Mouse (Mus musculus) CH12.LX (cell line): Measurements from ENCODE around the gene Milr1. TPM values are rescaled to one million over a fixed set of nuclear protein-coding genes. Genes with fewer than 3 reads are reported as not detected.
A peak's percentile ranks its signal among the peaks of the same experiment; 100 is the strongest.

Experiments
- DNase-seq: peaks from one replicate; pipeline ENCODE4 v3.0.0-alpha.2; 2013; ENCODE audit errors: extremely low read depth
- H3K27ac ChIP-seq: 2 replicates; pipeline ENCODE4 v1.5.1; 2012; ENCODE audit warnings: low read depth, mild to moderate bottlenecking, control low read depth, moderate library complexity; ENCODE audit not compliant: insufficient read depth
- H3K27me3 ChIP-seq: replicated peaks from 2 replicates; pipeline ENCODE3; 2012; ENCODE audit warnings: inconsistent platforms
- H3K36me3 ChIP-seq, 2 experiments: replicated peaks in 1 of 2; 2 replicates each; pipeline versions ENCODE3 to v1.6.1; 2012; ENCODE audit warnings: inconsistent platforms in 1 of 2, low read length in 1 of 2, mild to moderate bottlenecking in 1 of 2, mixed read lengths in 1 of 2, moderate library complexity in 1 of 2; ENCODE audit not compliant: control insufficient read depth in 1 of 2, insufficient read depth in 1 of 2
- H3K4me1 ChIP-seq, 2 experiments: 2 replicates each; pipeline ENCODE4 v1.6.1; 2012; ENCODE audit warnings: inconsistent platforms in 1 of 2, moderate library complexity in 1 of 2; ENCODE audit not compliant: insufficient read depth in 2 of 2, control insufficient read depth in 1 of 2
- H3K4me2 ChIP-seq: 2 replicates; pipeline ENCODE4 v1.6.1; 2012; ENCODE audit warnings: low read depth, mild to moderate bottlenecking, control low read depth; ENCODE audit not compliant: poor library complexity, insufficient read depth, severe bottlenecking
- H3K4me3 ChIP-seq, 3 experiments: fragments of 150-350 bp in 1 of 3; sonication (generic) in 1 of 3; replicated peaks in 1 of 3; 2 replicates each; pipeline versions ENCODE3 to v1.5.1; 2011 to 2012; ENCODE audit warnings: low read depth in 2 of 3, low read length in 2 of 3, mild to moderate bottlenecking in 2 of 3, moderate library complexity in 2 of 3, control low read depth in 1 of 3, improper control_type of control experiment in 1 of 3, inconsistent platforms in 1 of 3, mixed read lengths in 1 of 3; ENCODE audit not compliant: poor library complexity in 1 of 3
- H3K79me2 ChIP-seq: replicated peaks from 2 replicates; pipeline ENCODE4 v1.6.1; 2012; ENCODE audit warnings: mild to moderate bottlenecking, moderate library complexity; ENCODE audit not compliant: control insufficient read depth, poor library complexity, insufficient read depth, severe bottlenecking; ENCODE audit errors: extremely low read depth
- H3K9ac ChIP-seq: 2 replicates; pipeline ENCODE4 v1.6.1; 2012; ENCODE audit warnings: low read depth, mild to moderate bottlenecking, control low read depth, moderate library complexity; ENCODE audit not compliant: insufficient read depth
- H3K9me3 ChIP-seq: replicated peaks from 2 replicates; pipeline ENCODE3; 2012; ENCODE audit warnings: low read length, inconsistent platforms, mixed read lengths
- BHLHE40 ChIP-seq: IDR thresholded peaks from 2 replicates; pipeline ENCODE4 v1.6.1; 2011; ENCODE audit warnings: mild to moderate bottlenecking, low read depth, low read length, improper control_type of control experiment
- CHD1 ChIP-seq: IDR thresholded peaks from 2 replicates; pipeline ENCODE4 v1.6.1; 2012; ENCODE audit warnings: low read depth, low read length, improper control_type of control experiment, inconsistent platforms
- CHD2 ChIP-seq: IDR thresholded peaks from 2 replicates; pipeline ENCODE4 v1.6.1; 2011; ENCODE audit warnings: low read length, improper control_type of control experiment
- CTCF ChIP-seq, 2 experiments: IDR thresholded peaks in 1 of 2; conservative IDR thresholded peaks in 1 of 2; 2 replicates each; pipeline ENCODE4 v1.5.1; 2011 to 2012; ENCODE audit warnings: low read depth in 2 of 2, low read length in 2 of 2, improper control_type of control experiment in 1 of 2, inconsistent platforms in 1 of 2, mild to moderate bottlenecking in 1 of 2, moderate library complexity in 1 of 2
- E2F4 ChIP-seq: IDR thresholded peaks from 2 replicates; pipeline ENCODE4 v1.6.1; 2011; ENCODE audit warnings: low read depth, low read length, improper control_type of control experiment; ENCODE audit not compliant: insufficient replicate concordance
- ELF1 ChIP-seq: IDR thresholded peaks from 2 replicates; pipeline ENCODE4 v1.6.1; 2014; ENCODE audit warnings: low read depth, mild to moderate bottlenecking, inconsistent platforms, low read length, improper control_type of control experiment
- EP300 ChIP-seq: IDR thresholded peaks from 2 replicates; pipeline ENCODE4 v1.6.1; 2011; ENCODE audit warnings: low read length, improper control_type of control experiment
- ETS1 ChIP-seq: conservative IDR thresholded peaks from 2 replicates; pipeline ENCODE4 v1.6.1; 2012; ENCODE audit warnings: low read depth, mild to moderate bottlenecking, inconsistent platforms, low read length, improper control_type of control experiment, moderate library complexity
- GABPA ChIP-seq: IDR thresholded peaks from 2 replicates; pipeline ENCODE4 v1.6.1; 2012; ENCODE audit warnings: low read depth, low read length, improper control_type of control experiment, inconsistent platforms; ENCODE audit not compliant: insufficient replicate concordance
- IRF4 ChIP-seq: IDR thresholded peaks from 2 replicates; pipeline ENCODE4 v1.6.1; 2014; ENCODE audit warnings: low read depth, mild to moderate bottlenecking, inconsistent platforms, low read length, improper control_type of control experiment
- JUN ChIP-seq: IDR thresholded peaks from 2 replicates; pipeline ENCODE4 v1.6.1; 2011; ENCODE audit warnings: low read depth, mild to moderate bottlenecking, low read length, improper control_type of control experiment, moderate library complexity; ENCODE audit not compliant: insufficient read depth
- JUND ChIP-seq: conservative IDR thresholded peaks from 2 replicates; pipeline ENCODE4 v1.6.1; 2011; ENCODE audit warnings: low read depth, low read length, improper control_type of control experiment
- KAT2A ChIP-seq: IDR thresholded peaks from 2 replicates; pipeline ENCODE4 v1.6.1; 2012; ENCODE audit warnings: low read length, improper control_type of control experiment, inconsistent platforms; ENCODE audit not compliant: insufficient replicate concordance
- MAFK ChIP-seq: IDR thresholded peaks from 2 replicates; pipeline ENCODE4 v1.6.1; 2011; ENCODE audit warnings: low read length, improper control_type of control experiment; ENCODE audit not compliant: insufficient replicate concordance
- MAX ChIP-seq: IDR thresholded peaks from 2 replicates; pipeline ENCODE4 v1.6.1; 2011; ENCODE audit warnings: low read length, improper control_type of control experiment
- MAZ ChIP-seq: IDR thresholded peaks from 2 replicates; pipeline ENCODE4 v1.6.1; 2012; ENCODE audit warnings: low read depth, mild to moderate bottlenecking, inconsistent platforms, low read length, improper control_type of control experiment, moderate library complexity
- MEF2A ChIP-seq: IDR thresholded peaks from 2 replicates; pipeline ENCODE4 v1.6.1; 2014; ENCODE audit warnings: low read depth, mild to moderate bottlenecking, inconsistent platforms, low read length, improper control_type of control experiment, borderline replicate concordance
- MXI1 ChIP-seq: IDR thresholded peaks from 2 replicates; pipeline ENCODE4 v1.6.1; 2011; ENCODE audit warnings: mild to moderate bottlenecking, low read depth, low read length, improper control_type of control experiment
- MYC ChIP-seq: IDR thresholded peaks from 2 replicates; pipeline ENCODE4 v1.6.1; 2011; ENCODE audit warnings: low read depth, mild to moderate bottlenecking, improper control_type of control experiment, low read length
- NELFE ChIP-seq: IDR thresholded peaks from 2 replicates; pipeline ENCODE4 v1.6.1; 2011; ENCODE audit warnings: low read depth, low read length, improper control_type of control experiment
- NRF1 ChIP-seq: IDR thresholded peaks from 2 replicates; pipeline ENCODE4 v1.6.1; 2014; ENCODE audit warnings: low read depth, mild to moderate bottlenecking, inconsistent platforms, low read length, improper control_type of control experiment, moderate library complexity
- POLR2A ChIP-seq: IDR thresholded peaks from 2 replicates; pipeline ENCODE4 v1.6.1; 2011; ENCODE audit warnings: low read depth, mild to moderate bottlenecking, improper control_type of control experiment, low read length
- POLR2AphosphoS2 ChIP-seq: IDR thresholded peaks from 2 replicates; pipeline ENCODE4 v1.6.1; 2011; ENCODE audit warnings: low read depth, low read length, improper control_type of control experiment
- RAD21 ChIP-seq: IDR thresholded peaks from 2 replicates; pipeline ENCODE4 v1.6.1; 2011; ENCODE audit warnings: low read depth, mild to moderate bottlenecking, low read length, improper control_type of control experiment, moderate library complexity
- RCOR1 ChIP-seq: conservative IDR thresholded peaks from 2 replicates; pipeline ENCODE4 v1.6.1; 2012; ENCODE audit warnings: low read depth, mild to moderate bottlenecking, inconsistent platforms, low read length, improper control_type of control experiment
- SIN3A ChIP-seq: IDR thresholded peaks from 2 replicates; pipeline ENCODE4 v1.6.1; 2012; ENCODE audit warnings: low read length, improper control_type of control experiment, inconsistent platforms
- SMC3 ChIP-seq: IDR thresholded peaks from 2 replicates; pipeline ENCODE4 v1.6.1; 2011; ENCODE audit warnings: low read depth, low read length, improper control_type of control experiment
- TBP ChIP-seq: conservative IDR thresholded peaks from 2 replicates; pipeline ENCODE4 v1.6.1; 2011; ENCODE audit warnings: low read depth, low read length, improper control_type of control experiment
- TCF12 ChIP-seq: IDR thresholded peaks from 2 replicates; pipeline ENCODE4 v1.6.1; 2014; ENCODE audit warnings: low read depth, mild to moderate bottlenecking, inconsistent platforms, low read length, improper control_type of control experiment
- USF2 ChIP-seq: conservative IDR thresholded peaks from 2 replicates; pipeline ENCODE4 v1.6.1; 2011; ENCODE audit warnings: low read depth, low read length, improper control_type of control experiment
- ZMIZ1 ChIP-seq: IDR thresholded peaks from 2 replicates; pipeline ENCODE4 v1.6.1; 2012; ENCODE audit warnings: low read depth, mild to moderate bottlenecking, inconsistent platforms, low read length, improper control_type of control experiment
- ZNF384 ChIP-seq: IDR thresholded peaks from 2 replicates; pipeline ENCODE4 v1.6.1; 2012; ENCODE audit warnings: low read depth, low read length, improper control_type of control experiment, inconsistent platforms
- dilution Hi-C: fragments of 300-500 bp; cut with MboI; formaldehyde crosslinking; loops from 2 replicates; pipeline ENCODE4 v1.14.3; 2020; ENCODE audit warnings: low sequenced_read_pairs; ENCODE audit not compliant: extremely low pct_unique_long_range_greater_than_20kb, extremely low pct_ligation_motif_present
- in situ Hi-C: fragments of 300-500 bp; cut with MboI; formaldehyde crosslinking; loops from 3 replicates; pipeline ENCODE4 v1.14.3; 2019; ENCODE audit warnings: low sequenced_read_pairs, low pct_ligation_motif_present, low pct_unique_long_range_greater_than_20kb, mixed read lengths
- polyA plus RNA-seq: library from polyadenylated mRNA; unstranded; fragments of >175 nt; gene quantifications from 2 replicates; pipeline ENCODE4 v1.2.1, GENCODE M21; 2012; ENCODE audit warnings: low read depth; ENCODE audit not compliant: insufficient read length
- total RNA-seq, 2 experiments: library from RNA; depleted of rRNA; stranded (reverse); fragments of 300-350 nt in 1 of 2; fragments of >200 nt in 1 of 2; gene quantifications; 2 replicates each; pipeline ENCODE4 v1.2.3; 2012 to 2014

Milr1 gene
- total RNA-seq (2012; rRNA removed) (22.0 and 28.1 TPM in 2 replicates), total RNA-seq (2014; rRNA removed) (41.2 and 50.1 TPM in 2 replicates), polyA plus RNA-seq (33.1 and 35.4 TPM in 2 replicates)

GRCm38 (mm10) chr11:106751039-106752018, at the start of gene Milr1:
Gene Milr1 (plus strand): TSS chr11:106751226.
- H3K79me2 ChIP-seq, result peaks cover 10% of the 10 kb centered on the region; the same call in 1 of the 2 replicates
- peak within 1 kb of the TSS; percentile 76 for H3K4me2 ChIP-seq
- no peaks in the 10 kb centered on the region for H3K27me3 ChIP-seq
- H3K9ac ChIP-seq, result peak within 1 kb of the TSS; percentile 94
- peak; percentile 83 for DNase-seq
- H3K4me1 ChIP-seq, result peaks cover 5 to 31% of the 10 kb centered on the region in 2 experiments
- peak within 1 kb of the TSS; percentile 95 for H3K27ac ChIP-seq
- TF ChIP-seq USF2 (no peak), RAD21 (no peak), MAX (peak; percentile 68), E2F4 (peak; percentile 57; the same call in 1 of the 2 replicates), CHD1 (peak; percentile 82), TCF12 (peak; percentile 49; the same call in 1 of the 2 replicates), BHLHE40 (peak; percentile 71), ZMIZ1 (peak; percentile 27), NELFE (peak; percentile 0), CTCF (conservative IDR thresholded peaks at IDR 0.05 in 1 of 2, IDR thresholded peaks at IDR 0.05 in 1 of 2; ENCODE audit: low read depth in 2 of 2, low read length in 2 of 2) (no peak), EP300 (peak; percentile 97), TBP (peak; percentile 89), MYC (peak; percentile 91), POLR2AphosphoS2 (peak; percentile 78), ZNF384 (peak; percentile 92), MXI1 (peak; percentile 44), JUN (peak; percentile 97), JUND (peak; percentile 93), SMC3 (no peak), KAT2A (no peak), ETS1 (peak; percentile 88), RCOR1 (peak; percentile 72), IRF4 (peak; percentile 94), MAFK (0 out of 2 replicates have a peak, but pooled peaks have one; percentile 48), CHD2 (peak; percentile 70), SIN3A (peak; percentile 69), MEF2A (peak; percentile 56), POLR2A (peak; percentile 47), NRF1 (no peak), GABPA (no peak), MAZ (peak; percentile 83), ELF1 (peak; percentile 32; the same call in 1 of the 2 replicates)
- H3K9me3 ChIP-seq, result peaks cover 6% of the 10 kb centered on the region
- dilution Hi-C loops (no loop called here), in situ Hi-C loops (loop anchor here (5.0 to 25.0 kb wide), 4 partner anchors 79 to 439 kb away; partner anchors contain the start of genes Cd79b and Gh)
- peaks cover 6 to 29% of the 10 kb centered on the region in 2 experiments for H3K36me3 ChIP-seq
- peak within 1 kb of the TSS; percentile 52 to 66 (median 52) for H3K4me3 ChIP-seq
